Mouse (Mus musculus): ENCODE data around the gene Poln. TPM values are rescaled to one million over a fixed set of nuclear protein-coding genes. Genes with fewer than 3 reads are reported as not detected.

Poln gene
- 0.47 and 0.98 TPM in 2 replicates for polyA plus RNA-seq (2014; fragmentation: Nextera tagmentation; extraction: Ambion mirVana)

- WGBS = under 1% methylated on average over 56 of the region's 57 CpGs
- Histone ChIP-seq H3K36me3 (replicated peaks; ENCODE audit: control insufficient read depth, insufficient read depth) (peaks cover 14% of the 10 kb centered on the region), H3K27me3 (ENCODE audit: control insufficient read depth, insufficient read depth, low read length) (no peaks in the 10 kb centered on the region), H3K27ac (peak within 1 kb of the TSS; percentile 86), H3K9ac (peak within 1 kb of the TSS; percentile 75), H3K4me2 (replicated peaks) (peak within 1 kb of the TSS; percentile 74), H3K9me3 (ENCODE audit: control insufficient read depth, low read length) (no peaks in the 10 kb centered on the region), H3K4me3 (replicated peaks; ENCODE audit: low read length) (peak within 1 kb of the TSS; percentile 72), H3K4me1 (replicated peaks; ENCODE audit: control insufficient read depth, insufficient read depth, low read length) (peaks cover 19% of the 10 kb centered on the region; the same call in 1 of the 2 replicates)
- ATAC-seq (ENCODE audit: low FRiP score) (peak; percentile 100), DNase-seq (ENCODE audit: low spot score) (peak; percentile 99)
Observed at GRCm38 (mm10) chr5:34168950-34169891, at the start of gene Poln, which contains the start of gene Haus3. Gene Poln, minus strand, starts transcription at chr5:34169448. Gene Haus3, minus strand, starts transcription at chr5:34169527.

GRCm38 (mm10) chr5:34218672-34219071 is 49.4 kb upstream of the Poln start:
- H3K4me2 ChIP-seq (replicated peaks) = no peak overlapping the region
- no peaks in the 10 kb centered on the region for H3K4me1 ChIP-seq (replicated peaks; ENCODE audit: control insufficient read depth, insufficient read depth, low read length)
- no peaks in the 10 kb centered on the region for H3K9me3 ChIP-seq (ENCODE audit: control insufficient read depth, low read length)
- H3K27me3 ChIP-seq (ENCODE audit: control insufficient read depth, insufficient read depth, low read length) = no peaks in the 10 kb centered on the region
- WGBS = 92% methylated on average over 5 of the region's 5 CpGs
- H3K27ac ChIP-seq = no peak overlapping the region
- no peak overlapping the region for H3K4me3 ChIP-seq (replicated peaks; ENCODE audit: low read length)
- DNase-seq (ENCODE audit: low spot score) (no peak), ATAC-seq (ENCODE audit: low FRiP score) (no peak)
- no peak overlapping the region for H3K9ac ChIP-seq
- 0 out of 2 replicates have a peak, but pooled peaks cover under 1% of the 10 kb centered on the region for H3K36me3 ChIP-seq (replicated peaks; ENCODE audit: control insufficient read depth, insufficient read depth)

- 66% methylated on average over 9 of the region's 9 CpGs for WGBS
- Histone ChIP-seq H3K4me2 (replicated peaks) (no peak overlapping the region), H3K36me3 (replicated peaks; ENCODE audit: control insufficient read depth, insufficient read depth) (0 out of 2 replicates have a peak, but pooled peaks cover 5% of the 10 kb centered on the region), H3K9me3 (ENCODE audit: control insufficient read depth, low read length) (no peaks in the 10 kb centered on the region), H3K9ac (no peak overlapping the region), H3K27me3 (ENCODE audit: control insufficient read depth, insufficient read depth, low read length) (no peaks in the 10 kb centered on the region), H3K27ac (no peak overlapping the region), H3K4me1 (replicated peaks; ENCODE audit: control insufficient read depth, insufficient read depth, low read length) (no peaks in the 10 kb centered on the region), H3K4me3 (replicated peaks; ENCODE audit: low read length) (no peak overlapping the region)
- ATAC-seq (ENCODE audit: low FRiP score) (no peak), DNase-seq (ENCODE audit: low spot score) (no peak)
Observed at GRCm38 (mm10) chr5:34217756-34218155, 48.5 kb upstream of the Poln start.

GRCm38 (mm10) chr5:34216025-34216424 is 46.8 kb upstream of the Poln start:
- no peaks in the 10 kb centered on the region for H3K4me1 ChIP-seq (replicated peaks; ENCODE audit: control insufficient read depth, insufficient read depth, low read length)
- 0 out of 2 replicates have a peak, but pooled peaks cover 5% of the 10 kb centered on the region for H3K36me3 ChIP-seq (replicated peaks; ENCODE audit: control insufficient read depth, insufficient read depth)
- 90% methylated on average over 7 of the region's 7 CpGs for WGBS
- no peaks in the 10 kb centered on the region for H3K27me3 ChIP-seq (ENCODE audit: control insufficient read depth, insufficient read depth, low read length)
- H3K9me3 ChIP-seq (ENCODE audit: control insufficient read depth, low read length) = no peaks in the 10 kb centered on the region
- H3K4me2 ChIP-seq (replicated peaks) = no peak overlapping the region
- ATAC-seq (ENCODE audit: low FRiP score) = no peak
- DNase-seq (ENCODE audit: low spot score) = no peak
- no peak overlapping the region for H3K27ac ChIP-seq
- H3K9ac ChIP-seq = no peak overlapping the region
- H3K4me3 ChIP-seq (replicated peaks; ENCODE audit: low read length) = no peak overlapping the region

GRCm38 (mm10) chr5:34213659-34214058 is 44.4 kb upstream of the Poln start:
- no peak overlapping the region for H3K4me3 ChIP-seq (replicated peaks; ENCODE audit: low read length)
- no peaks in the 10 kb centered on the region for H3K4me1 ChIP-seq (replicated peaks; ENCODE audit: control insufficient read depth, insufficient read depth, low read length)
- H3K36me3 ChIP-seq (replicated peaks; ENCODE audit: control insufficient read depth, insufficient read depth) = 0 out of 2 replicates have a peak, but pooled peaks cover 5% of the 10 kb centered on the region
- H3K27me3 ChIP-seq (ENCODE audit: control insufficient read depth, insufficient read depth, low read length) = no peaks in the 10 kb centered on the region
- H3K27ac ChIP-seq = no peak overlapping the region
- DNase-seq (ENCODE audit: low spot score) (no peak), ATAC-seq (ENCODE audit: low FRiP score) (no peak)
- no peak overlapping the region for H3K9ac ChIP-seq
- no peak overlapping the region for H3K4me2 ChIP-seq (replicated peaks)
- WGBS = 84% methylated on average over 8 of the region's 8 CpGs
- H3K9me3 ChIP-seq (ENCODE audit: control insufficient read depth, low read length) = no peaks in the 10 kb centered on the region

- Histone ChIP-seq H3K4me3 (replicated peaks; ENCODE audit: low read length) (no peak overlapping the region), H3K9ac (no peak overlapping the region), H3K36me3 (replicated peaks; ENCODE audit: control insufficient read depth, insufficient read depth) (0 out of 2 replicates have a peak, but pooled peaks cover 5% of the 10 kb centered on the region), H3K4me2 (replicated peaks) (no peak overlapping the region), H3K27me3 (ENCODE audit: control insufficient read depth, insufficient read depth, low read length) (no peaks in the 10 kb centered on the region), H3K4me1 (replicated peaks; ENCODE audit: control insufficient read depth, insufficient read depth, low read length) (no peaks in the 10 kb centered on the region), H3K27ac (no peak overlapping the region), H3K9me3 (ENCODE audit: control insufficient read depth, low read length) (no peaks in the 10 kb centered on the region)
- WGBS = 0% methylated on average over 1 of the region's 1 CpGs
- ATAC-seq (ENCODE audit: low FRiP score) (peak; percentile 72; the same call in 1 of the 2 replicates), DNase-seq (ENCODE audit: low spot score) (peak; percentile 81)
Observed at GRCm38 (mm10) chr5:34210279-34210678, 41.0 kb upstream of the Poln start.

GRCm38 (mm10) chr5:34207503-34207902 is 38.3 kb upstream of the Poln start:
- Histone ChIP-seq H3K27me3 (ENCODE audit: control insufficient read depth, insufficient read depth, low read length) (no peaks in the 10 kb centered on the region), H3K4me2 (replicated peaks) (no peak overlapping the region), H3K27ac (no peak overlapping the region), H3K9me3 (ENCODE audit: control insufficient read depth, low read length) (no peaks in the 10 kb centered on the region), H3K4me3 (replicated peaks; ENCODE audit: low read length) (no peak overlapping the region), H3K4me1 (replicated peaks; ENCODE audit: control insufficient read depth, insufficient read depth, low read length) (no peaks in the 10 kb centered on the region), H3K9ac (no peak overlapping the region), H3K36me3 (replicated peaks; ENCODE audit: control insufficient read depth, insufficient read depth) (no peaks in the 10 kb centered on the region)
- DNase-seq (ENCODE audit: low spot score) (no peak), ATAC-seq (ENCODE audit: low FRiP score) (no peak)
- WGBS = 67% methylated on average over 3 of the region's 3 CpGs

- no peak overlapping the region for H3K4me3 ChIP-seq (replicated peaks; ENCODE audit: low read length)
- ATAC-seq (ENCODE audit: low FRiP score) (no peak), DNase-seq (ENCODE audit: low spot score) (no peak)
- H3K4me1 ChIP-seq (replicated peaks; ENCODE audit: control insufficient read depth, insufficient read depth, low read length) = no peaks in the 10 kb centered on the region
- no peak overlapping the region for H3K9ac ChIP-seq
- no peak overlapping the region for H3K4me2 ChIP-seq (replicated peaks)
- 98% methylated on average over 2 of the region's 2 CpGs for WGBS
- H3K27me3 ChIP-seq (ENCODE audit: control insufficient read depth, insufficient read depth, low read length) = no peaks in the 10 kb centered on the region
- no peak overlapping the region for H3K27ac ChIP-seq
- H3K9me3 ChIP-seq (ENCODE audit: control insufficient read depth, low read length) = no peaks in the 10 kb centered on the region
- H3K36me3 ChIP-seq (replicated peaks; ENCODE audit: control insufficient read depth, insufficient read depth) = no peaks in the 10 kb centered on the region
Observed at GRCm38 (mm10) chr5:34205788-34206187, 36.5 kb upstream of the Poln start.

- no peak for ATAC-seq (ENCODE audit: low FRiP score)
- H3K27ac ChIP-seq = no peak overlapping the region
- no peaks in the 10 kb centered on the region for H3K36me3 ChIP-seq (replicated peaks; ENCODE audit: control insufficient read depth, insufficient read depth)
- DNase-seq (ENCODE audit: low spot score) = no peak
- H3K27me3 ChIP-seq (ENCODE audit: control insufficient read depth, insufficient read depth, low read length) = no peaks in the 10 kb centered on the region
- H3K4me1 ChIP-seq (replicated peaks; ENCODE audit: control insufficient read depth, insufficient read depth, low read length) = no peaks in the 10 kb centered on the region
- H3K4me2 ChIP-seq (replicated peaks) = no peak overlapping the region
- H3K9ac ChIP-seq = no peak overlapping the region
- no peaks in the 10 kb centered on the region for H3K9me3 ChIP-seq (ENCODE audit: control insufficient read depth, low read length)
- H3K4me3 ChIP-seq (replicated peaks; ENCODE audit: low read length) = no peak overlapping the region
- WGBS = 88% methylated on average over 2 of the region's 2 CpGs
Observed at GRCm38 (mm10) chr5:34204911-34205310, 35.7 kb upstream of the Poln start.

All from hindbrain, embryonic 14.5 days (tissue).